Mouse (Mus musculus): ENCODE results near the gene Smim9.
"Not testable (repeated sequence)": the region's sequence is repeated elsewhere in the genome, so short reads cannot be mapped to it uniquely, and the experiment has no call there.

The Smim9 gene

GRCm38 (mm10) chrX:75163670-75164069 is at the start of gene Smim9:
Smim9 (minus strand) TSS chrX:75163770.
- DNase-seq (ENCODE audit: low spot score in 2 of 2): no peak

DNA sequence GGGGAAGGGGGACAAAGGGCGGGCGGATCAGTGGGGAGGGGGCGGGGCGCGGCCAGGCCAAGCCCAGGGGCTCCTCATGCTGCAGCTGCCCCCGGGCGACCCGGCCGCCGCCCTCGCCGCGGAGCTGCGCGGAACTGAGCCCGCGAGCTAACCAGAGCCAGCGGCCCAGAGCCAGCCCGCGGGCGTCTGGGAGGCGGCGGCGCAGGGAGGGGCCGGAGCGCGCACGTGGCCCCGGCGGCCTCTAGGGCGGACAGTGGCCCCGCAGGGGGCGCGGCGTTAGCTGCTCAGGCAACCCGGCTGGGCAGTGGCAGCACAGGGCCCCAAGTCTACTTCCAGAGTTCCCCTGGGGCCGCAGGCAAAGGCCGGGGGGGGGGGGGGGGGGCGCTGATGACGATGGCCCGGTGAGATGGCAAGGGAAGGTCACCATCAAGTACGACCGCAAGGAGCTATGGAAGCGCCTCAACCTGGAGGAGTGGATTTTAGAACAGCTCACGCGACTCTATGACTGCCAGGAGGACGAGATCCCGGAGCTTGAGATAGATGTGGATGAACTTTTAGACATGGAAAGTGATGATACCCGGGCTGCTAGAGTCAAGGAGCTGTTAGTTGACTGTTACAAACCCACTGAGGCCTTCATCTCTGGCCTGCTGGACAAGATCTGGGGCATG is 7.9 kb downstream of the Smim9 start:
- no peak for DNase-seq (ENCODE audit: low spot score in 2 of 2)

DNA sequence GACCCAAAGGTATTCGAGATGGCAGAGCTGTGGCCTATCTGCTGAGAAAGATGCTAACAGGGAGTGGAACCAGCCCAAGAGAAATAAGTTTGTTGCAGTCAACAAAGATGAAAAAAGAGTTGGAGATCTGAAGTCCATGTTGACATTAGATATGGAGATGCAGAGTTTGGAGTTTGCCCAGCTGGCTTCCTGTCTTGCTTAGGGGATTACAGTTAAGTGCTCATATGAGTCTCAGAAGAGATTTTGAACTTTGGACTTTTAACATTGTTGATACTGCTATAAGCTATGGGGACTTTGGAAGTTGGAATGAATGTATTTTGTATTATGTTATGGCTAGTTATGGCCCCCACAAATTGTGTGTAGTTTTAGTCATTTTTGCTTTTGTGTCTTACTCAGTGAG is 11.3 kb downstream of the Smim9 start:
- DNase-seq (ENCODE audit: low spot score in 2 of 2): no peak

DNA sequence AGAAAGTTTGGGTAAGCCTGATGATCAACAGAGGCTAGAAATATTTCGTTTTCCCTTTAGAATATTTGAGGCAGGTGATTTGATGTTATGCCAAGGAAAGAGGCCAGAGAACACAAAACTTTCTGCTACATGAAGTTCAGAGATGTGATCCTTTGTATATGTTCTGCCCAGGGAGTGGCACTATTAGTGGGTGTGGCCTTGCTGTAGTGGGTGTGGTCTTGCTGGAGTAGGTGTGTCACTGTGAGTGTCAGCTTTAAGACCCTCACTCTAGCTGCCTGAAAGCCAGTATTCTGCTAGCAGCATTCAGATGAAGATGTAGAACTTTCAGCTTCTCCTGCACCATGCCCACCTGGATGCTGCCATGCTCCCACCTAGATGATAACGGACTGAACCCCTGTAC is 13.3 kb downstream of the Smim9 start:
- DNase-seq (ENCODE audit: low spot score in 2 of 2): no peak

DNA sequence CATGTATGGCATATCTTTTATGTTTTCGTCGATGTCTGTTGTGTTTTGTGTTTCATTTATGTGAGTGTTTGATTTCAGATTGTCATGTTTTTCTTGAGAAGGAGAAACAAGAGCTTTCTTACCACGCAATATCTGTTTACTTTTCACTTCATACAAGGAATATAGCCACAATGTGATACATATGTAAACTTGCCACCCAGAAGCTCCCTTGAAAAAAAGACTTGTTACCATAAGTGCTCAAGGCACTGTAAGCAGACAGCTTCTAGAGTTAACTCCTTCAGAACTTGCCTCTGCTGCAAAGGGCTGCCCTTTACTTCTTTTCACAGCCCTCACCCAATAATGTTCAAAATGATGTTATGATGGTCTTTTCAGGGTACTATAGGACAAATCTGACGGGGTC is 15.2 kb downstream of the Smim9 start:
- DNase-seq (ENCODE audit: low spot score in 2 of 2): no peak

GRCm38 (mm10) chrX:75143124-75143555 is 20.4 kb downstream of the Smim9 start:
- not testable (repeated sequence) for DNase-seq (ENCODE audit: low spot score in 2 of 2)

DNA sequence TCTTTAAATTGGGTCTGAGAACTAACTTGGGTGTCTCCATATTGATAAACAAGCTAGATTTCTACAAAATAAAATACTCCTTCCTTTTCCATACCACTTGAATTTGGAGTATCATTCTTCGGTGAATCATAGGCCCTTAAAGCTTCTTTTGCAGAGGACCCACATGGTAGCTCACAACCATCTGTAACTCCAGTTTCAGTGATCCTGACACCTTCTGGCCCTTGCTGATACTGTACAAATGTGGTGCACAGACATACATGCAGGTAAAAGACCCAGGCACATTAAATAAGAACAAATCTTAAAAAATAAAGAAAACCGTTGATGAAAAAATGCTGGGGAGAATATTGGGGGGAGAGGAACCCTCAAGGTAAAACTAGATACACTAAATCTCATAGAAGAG is 25.4 kb downstream of the Smim9 start:
- DNase-seq (ENCODE audit: low spot score in 2 of 2): no peak

DNA sequence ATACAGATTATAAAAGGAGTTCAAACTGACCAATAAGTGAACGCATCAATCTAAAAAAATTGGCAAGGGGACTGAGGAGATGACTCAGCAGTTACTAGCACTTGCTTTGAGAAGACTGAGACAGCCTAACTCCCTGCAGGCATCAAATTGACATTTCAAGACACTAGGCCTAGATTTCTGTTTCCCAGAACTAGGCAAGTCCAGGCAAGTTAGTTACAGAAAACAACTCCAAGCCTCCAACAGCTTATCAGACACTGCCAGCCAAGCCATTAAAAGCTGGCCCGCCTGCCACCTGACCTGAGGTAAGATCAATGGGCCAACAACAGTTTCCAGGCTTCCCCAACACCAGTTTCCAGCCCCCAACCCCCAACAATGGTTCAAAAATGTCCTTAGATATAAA is 25.8 kb downstream of the Smim9 start:
- no peak for DNase-seq (ENCODE audit: low spot score in 2 of 2)

GRCm38 (mm10) chrX:75136938-75137337 is 26.6 kb downstream of the Smim9 start:
- no peak for DNase-seq (ENCODE audit: low spot score in 2 of 2)

DNA sequence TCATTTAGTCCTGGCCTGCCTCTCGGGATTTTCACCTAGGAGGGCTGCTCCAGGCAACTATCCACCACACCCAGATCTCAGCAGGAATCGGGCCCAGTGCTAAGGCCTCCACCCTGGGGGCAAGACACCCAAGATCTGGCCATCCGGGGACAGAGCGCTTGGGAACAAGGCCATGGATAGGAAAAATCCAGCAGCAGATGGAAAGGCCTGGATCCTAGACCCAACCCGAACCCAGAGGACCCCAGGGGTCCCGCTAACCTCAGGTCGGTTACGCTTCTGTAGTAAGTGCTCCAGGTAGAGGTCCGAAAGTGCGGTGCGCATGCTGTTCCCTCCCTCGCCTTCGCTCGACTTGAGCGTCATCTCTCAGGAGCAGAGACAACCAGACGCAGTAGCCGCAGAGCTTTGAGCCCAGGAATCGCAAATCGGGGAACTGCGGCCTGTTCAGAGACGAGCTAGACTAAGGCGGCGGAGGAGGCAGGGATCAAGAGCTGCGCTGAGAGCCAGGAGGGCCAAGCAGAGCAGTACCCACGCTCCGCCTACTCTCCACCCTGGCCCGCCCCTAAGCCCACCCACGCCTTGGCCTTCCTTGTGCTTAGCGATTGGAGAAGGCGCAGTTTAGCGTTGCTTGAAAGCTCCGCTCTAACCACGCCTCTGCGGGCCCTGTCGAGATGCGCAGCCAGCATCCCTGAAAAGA is 33.0 kb downstream of the Smim9 start, which contains the start of gene Mpp1:
Gene Mpp1, minus strand, starts transcription at position 550 of the 694 bp plus-strand sequence.
- DNase-seq (ENCODE audit: low spot score in 2 of 2): peak; percentile 37 to 64

GRCm38 (mm10) chrX:75129474-75129873 is 34.1 kb downstream of the Smim9 start:
- DNase-seq (ENCODE audit: low spot score in 2 of 2): no peak

GRCm38 (mm10) chrX:75128333-75128980 is 35.1 kb downstream of the Smim9 start:
- DNase-seq (ENCODE audit: low spot score in 2 of 2): no peak

GRCm38 (mm10) chrX:75126893-75127292 is 36.7 kb downstream of the Smim9 start:
- no peak for DNase-seq (ENCODE audit: low spot score in 2 of 2)

- DNase-seq (ENCODE audit: low spot score in 2 of 2): no peak
Observed at GRCm38 (mm10) chrX:75125606-75126005, 38.0 kb downstream of the Smim9 start.

GRCm38 (mm10) chrX:75115550-75115949 is 48.0 kb downstream of the Smim9 start:
- no peak for DNase-seq (ENCODE audit: low spot score in 2 of 2)

- DNase-seq (ENCODE audit: low spot score in 2 of 2): no peak
Observed at GRCm38 (mm10) chrX:75102293-75102692, 61.3 kb downstream of the Smim9 start.

- no peak for DNase-seq (ENCODE audit: low spot score in 2 of 2)
Observed at GRCm38 (mm10) chrX:75098799-75099198, 64.8 kb downstream of the Smim9 start.

DNA sequence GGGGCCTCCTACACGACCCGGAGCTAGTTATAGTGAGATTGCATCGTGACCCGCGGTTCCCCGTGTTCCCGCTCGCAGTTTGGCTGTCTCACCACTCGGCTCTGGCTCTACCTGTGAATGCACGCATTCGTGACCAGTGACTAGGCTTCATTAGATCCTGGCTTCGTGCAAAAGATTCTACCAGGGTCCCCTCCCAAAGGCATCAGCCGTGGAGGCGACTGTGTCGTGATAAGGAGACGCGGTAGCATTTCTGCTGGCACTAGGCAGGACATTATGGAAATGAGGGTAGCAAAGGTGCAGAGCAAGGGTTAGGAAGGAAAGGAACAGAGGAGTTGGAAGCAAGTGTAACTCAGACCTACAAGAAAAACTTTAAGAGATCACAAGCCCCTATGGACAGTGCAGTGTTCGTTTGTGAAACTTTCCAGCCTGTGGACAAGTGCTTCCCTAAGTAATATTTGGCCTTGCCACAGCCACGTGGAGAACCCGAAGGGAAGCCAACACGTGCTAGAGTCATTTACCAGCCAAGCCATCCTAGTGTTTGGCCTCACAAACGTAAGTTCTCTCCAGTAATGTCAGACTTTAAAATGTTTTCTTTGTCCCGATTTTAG is 67.3 kb downstream of the Smim9 start:
- DNase-seq (ENCODE audit: low spot score in 2 of 2): no peak
